Mouse (Mus musculus): ENCODE results near the gene Nhlrc4. TPM values are rescaled to one million over a fixed set of nuclear protein-coding genes. Genes with fewer than 3 reads are reported as not detected.
A peak's percentile ranks its signal among the peaks of the same experiment; 100 is the strongest.

The Nhlrc4 gene
- polyA plus RNA-seq, 1 experiment from 2014 or later, result not detected

DNA sequence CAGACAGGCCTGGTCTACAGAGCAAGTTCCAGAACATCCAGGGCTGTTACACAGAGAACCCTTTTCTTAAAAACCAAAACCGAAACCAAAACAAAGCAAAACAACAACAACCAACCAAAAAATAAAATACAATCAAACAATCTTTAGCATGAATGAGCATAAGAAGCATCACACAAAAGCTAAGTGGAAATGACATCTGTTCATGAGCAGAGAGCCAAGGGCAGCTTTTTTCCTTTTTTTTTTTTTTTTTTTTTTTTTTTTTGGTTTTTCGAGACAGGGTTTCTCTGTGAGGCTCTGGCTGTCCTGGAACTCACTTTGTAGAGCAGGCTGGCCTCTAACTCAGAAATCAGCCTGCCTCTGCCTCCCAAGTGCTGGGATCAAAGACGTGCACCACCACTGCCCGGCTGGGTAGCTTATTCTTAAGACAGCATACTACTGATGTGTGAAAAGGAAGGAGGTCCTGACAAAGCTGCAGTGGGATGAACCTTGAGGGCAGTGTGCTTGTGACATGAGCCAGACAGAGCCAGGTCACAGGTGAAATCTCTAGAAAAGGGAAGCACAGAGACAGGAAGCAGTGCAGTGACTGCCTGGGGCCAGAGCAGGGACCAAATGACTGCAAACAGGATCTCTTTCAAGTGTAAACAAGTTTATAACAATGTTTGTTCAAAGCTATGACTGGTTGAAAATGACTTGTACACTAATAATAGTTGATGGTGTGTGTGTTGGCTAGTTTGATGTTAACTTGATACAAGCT is 26.4 kb upstream of the Nhlrc4 start:
- peaks cover 10% of the 10 kb centered on the region; the same call in 1 of the 2 replicates for H3K4me1 ChIP-seq
- H3K9me3 ChIP-seq (replicated peaks), result no peaks in the 10 kb centered on the region
- peaks cover 8% of the 10 kb centered on the region; the same call in 1 of the 2 replicates for H3K36me3 ChIP-seq
- H3K4me2 ChIP-seq, result no peak overlapping the region
- H3K4me3 ChIP-seq (replicated peaks), result no peak overlapping the region
- ATAC-seq (ENCODE audit: low FRiP score), result no peak
- no peak overlapping the region for H3K9ac ChIP-seq (replicated peaks)
- H3K27ac ChIP-seq (replicated peaks), result no peak overlapping the region
- 89% methylated on average over 4 of the region's 4 CpGs for WGBS
- no peaks in the 10 kb centered on the region for H3K27me3 ChIP-seq (replicated peaks)

DNA sequence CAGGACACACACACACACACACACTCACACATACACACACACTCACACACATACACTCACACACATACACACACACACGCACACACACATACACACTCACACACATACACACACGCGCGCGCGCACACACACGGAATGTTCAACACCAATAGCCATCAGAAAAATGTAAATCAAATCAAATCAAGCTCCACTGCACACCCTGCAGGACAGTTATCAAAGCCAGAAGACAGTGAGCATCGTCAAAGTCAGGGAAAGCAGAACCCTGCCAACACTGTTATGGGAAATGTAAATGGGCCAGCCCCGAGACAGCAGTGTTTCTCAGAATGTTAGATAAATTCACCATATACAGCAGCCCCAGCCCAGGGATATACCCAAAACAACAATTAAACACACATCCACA is 25.7 kb upstream of the Nhlrc4 start:
- H3K9ac ChIP-seq (replicated peaks), result no peak overlapping the region
- H3K4me3 ChIP-seq (replicated peaks), result no peak overlapping the region
- H3K27me3 ChIP-seq (replicated peaks), result no peaks in the 10 kb centered on the region
- WGBS, result 84% methylated on average over 9 of the region's 9 CpGs
- no peak overlapping the region for H3K27ac ChIP-seq (replicated peaks)
- H3K4me1 ChIP-seq, result peaks cover 10% of the 10 kb centered on the region; the same call in 1 of the 2 replicates
- H3K4me2 ChIP-seq, result no peak overlapping the region
- ATAC-seq (ENCODE audit: low FRiP score), result no peak
- H3K36me3 ChIP-seq, result peaks cover 8% of the 10 kb centered on the region; the same call in 1 of the 2 replicates
- no peaks in the 10 kb centered on the region for H3K9me3 ChIP-seq (replicated peaks)

DNA sequence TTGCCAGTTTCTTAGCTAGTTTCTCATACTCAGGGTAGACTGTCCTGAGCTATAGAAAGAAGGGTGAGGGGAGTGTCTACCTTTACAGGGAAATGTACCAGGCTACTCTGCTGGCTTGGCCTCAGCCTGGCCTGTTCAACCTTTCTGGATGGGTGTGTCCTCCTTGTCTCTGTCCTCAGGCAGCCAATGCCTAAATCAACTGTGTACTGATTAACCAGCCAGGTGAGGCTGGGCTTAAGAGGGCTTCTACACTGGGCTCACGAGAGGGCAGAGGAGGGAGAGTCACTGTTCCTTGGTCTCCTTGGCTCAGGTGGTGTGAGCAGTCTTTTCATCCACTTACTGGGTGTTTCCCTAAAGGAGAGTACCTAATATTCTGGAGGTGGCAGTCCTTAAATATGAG is 23.4 kb upstream of the Nhlrc4 start:
- Histone ChIP-seq H3K4me1 (peaks cover 10% of the 10 kb centered on the region; the same call in 1 of the 2 replicates), H3K27me3 (replicated peaks) (no peaks in the 10 kb centered on the region), H3K4me3 (replicated peaks) (no peak overlapping the region), H3K4me2 (no peak overlapping the region), H3K9me3 (replicated peaks) (no peaks in the 10 kb centered on the region), H3K9ac (replicated peaks) (no peak overlapping the region), H3K27ac (replicated peaks) (no peak overlapping the region), H3K36me3 (peaks cover 13% of the 10 kb centered on the region; the same call in 1 of the 2 replicates)
- ATAC-seq (ENCODE audit: low FRiP score), result no peak
- 80% methylated on average over 1 of the region's 1 CpGs for WGBS

DNA sequence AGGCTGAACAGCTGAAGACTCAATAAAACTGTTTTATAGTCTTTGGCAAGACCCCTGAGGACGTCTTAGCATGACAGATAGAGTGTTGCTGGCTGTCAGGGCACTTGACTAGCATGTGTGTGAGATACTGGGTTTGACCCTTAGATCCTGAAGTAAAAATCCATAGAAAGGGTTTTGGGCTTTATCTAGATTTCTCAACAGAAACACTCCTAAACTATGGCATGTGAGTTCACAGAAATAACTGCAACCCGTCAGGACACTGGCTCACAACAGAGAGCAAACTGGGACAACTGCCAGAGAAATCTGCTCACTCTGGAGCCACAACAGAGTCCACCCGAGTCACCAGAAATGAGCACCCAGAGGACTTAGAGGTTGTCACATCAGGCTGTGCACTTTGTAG is 22.9 kb upstream of the Nhlrc4 start:
- Histone ChIP-seq H3K4me3 (replicated peaks) (no peak overlapping the region), H3K4me1 (peaks cover 10% of the 10 kb centered on the region; the same call in 1 of the 2 replicates), H3K4me2 (no peak overlapping the region), H3K9me3 (replicated peaks) (no peaks in the 10 kb centered on the region), H3K27me3 (replicated peaks) (no peaks in the 10 kb centered on the region), H3K27ac (replicated peaks) (0 out of 2 replicates have a peak overlapping the region, but pooled peaks have one; percentile 24), H3K9ac (replicated peaks) (no peak overlapping the region), H3K36me3 (peaks cover 17% of the 10 kb centered on the region; the same call in 1 of the 2 replicates)
- ATAC-seq (ENCODE audit: low FRiP score), result no peak
- WGBS, result 41% methylated on average over 3 of the region's 3 CpGs

DNA sequence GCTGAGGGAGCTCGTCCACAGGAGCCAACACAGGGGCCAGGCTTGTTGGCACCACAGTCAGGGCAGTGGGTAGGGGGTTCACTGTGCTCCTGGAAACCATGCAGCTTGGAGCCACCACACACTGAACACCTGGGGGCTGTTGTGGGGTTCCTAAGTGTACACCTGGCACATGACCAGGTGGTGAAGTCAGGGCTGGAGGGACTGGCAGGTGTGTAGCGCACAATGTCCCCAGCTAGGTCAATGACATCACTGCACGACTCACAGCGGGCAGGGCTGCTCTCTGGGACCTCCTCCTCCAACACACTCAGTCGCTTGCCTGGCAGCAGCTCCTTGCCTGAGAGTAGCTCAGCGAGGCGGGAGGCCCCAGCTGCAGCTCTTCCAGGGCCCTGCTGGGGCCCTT is 19.5 kb upstream of the Nhlrc4 start:
- H3K4me3 ChIP-seq (replicated peaks), result no peak overlapping the region
- no peak overlapping the region for H3K27ac ChIP-seq (replicated peaks)
- no peak overlapping the region for H3K9ac ChIP-seq (replicated peaks)
- no peak for ATAC-seq (ENCODE audit: low FRiP score)
- no peaks in the 10 kb centered on the region for H3K27me3 ChIP-seq (replicated peaks)
- WGBS, result 86% methylated on average over 7 of the region's 7 CpGs
- H3K4me1 ChIP-seq, result peaks cover 10% of the 10 kb centered on the region; the same call in 1 of the 2 replicates
- H3K36me3 ChIP-seq, result peaks cover 33% of the 10 kb centered on the region; the same call in 1 of the 2 replicates
- H3K9me3 ChIP-seq (replicated peaks), result no peaks in the 10 kb centered on the region
- no peak overlapping the region for H3K4me2 ChIP-seq

DNA sequence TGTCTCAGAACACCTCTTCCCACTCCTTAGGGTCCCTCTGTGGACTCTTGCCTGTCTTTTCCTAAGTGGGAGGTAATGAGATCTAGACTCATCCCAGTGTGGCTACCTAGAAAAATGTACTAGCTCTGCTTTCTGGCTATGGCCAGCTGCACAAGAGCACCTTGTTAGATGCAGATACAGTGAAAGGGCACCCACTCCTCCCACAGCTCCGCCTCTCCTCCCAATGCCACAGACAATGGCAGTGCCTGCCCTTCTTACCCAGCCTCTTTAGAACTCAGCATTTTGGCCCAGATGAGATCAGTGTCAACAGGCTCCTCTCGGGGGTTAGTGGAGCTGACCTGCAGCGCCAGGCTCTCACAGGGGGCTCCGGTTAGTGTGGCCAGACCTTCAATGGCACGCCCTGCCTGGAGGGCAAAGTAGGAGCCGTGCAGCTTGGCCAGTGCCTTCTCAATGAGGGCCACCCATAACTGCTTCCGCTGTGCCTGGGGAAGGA is 17.7 kb upstream of the Nhlrc4 start:
- peaks cover 35% of the 10 kb centered on the region for H3K36me3 ChIP-seq
- ATAC-seq (ENCODE audit: low FRiP score), result no peak
- no peak overlapping the region for H3K27ac ChIP-seq (replicated peaks)
- no peak overlapping the region for H3K9ac ChIP-seq (replicated peaks)
- H3K9me3 ChIP-seq (replicated peaks), result no peaks in the 10 kb centered on the region
- no peaks in the 10 kb centered on the region for H3K27me3 ChIP-seq (replicated peaks)
- no peak overlapping the region for H3K4me3 ChIP-seq (replicated peaks)
- 96% methylated on average over 7 of the region's 7 CpGs for WGBS
- H3K4me1 ChIP-seq, result 0 out of 2 replicates have a peak, but pooled peaks cover 2% of the 10 kb centered on the region
- no peak overlapping the region for H3K4me2 ChIP-seq

DNA sequence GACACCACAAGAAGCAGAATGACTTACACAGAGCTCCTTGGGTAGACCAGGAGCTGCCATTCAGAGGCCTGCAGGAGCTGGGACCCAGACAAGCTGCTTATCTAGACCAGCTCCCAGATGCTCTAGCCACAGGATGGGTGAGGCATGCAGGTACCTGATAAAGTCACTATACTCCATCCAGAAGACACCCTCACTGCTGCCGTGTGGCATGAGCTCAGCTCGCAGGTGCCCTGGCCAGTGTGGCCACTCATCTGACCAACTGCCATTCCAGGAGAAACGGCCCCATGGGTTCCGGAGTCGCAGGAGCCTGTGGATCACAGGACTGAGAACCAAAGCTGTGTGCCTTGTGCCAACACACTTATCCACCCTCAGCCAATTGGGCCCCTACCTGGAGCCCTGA is 16.8 kb upstream of the Nhlrc4 start:
- ATAC-seq (ENCODE audit: low FRiP score), result no peak
- Histone ChIP-seq H3K27me3 (replicated peaks) (no peaks in the 10 kb centered on the region), H3K27ac (replicated peaks) (no peak overlapping the region), H3K4me2 (no peak overlapping the region), H3K9me3 (replicated peaks) (no peaks in the 10 kb centered on the region), H3K4me1 (no peaks in the 10 kb centered on the region), H3K36me3 (peaks cover 35% of the 10 kb centered on the region), H3K4me3 (replicated peaks) (no peak overlapping the region), H3K9ac (replicated peaks) (no peak overlapping the region)
- WGBS, result 95% methylated on average over 5 of the region's 5 CpGs

DNA sequence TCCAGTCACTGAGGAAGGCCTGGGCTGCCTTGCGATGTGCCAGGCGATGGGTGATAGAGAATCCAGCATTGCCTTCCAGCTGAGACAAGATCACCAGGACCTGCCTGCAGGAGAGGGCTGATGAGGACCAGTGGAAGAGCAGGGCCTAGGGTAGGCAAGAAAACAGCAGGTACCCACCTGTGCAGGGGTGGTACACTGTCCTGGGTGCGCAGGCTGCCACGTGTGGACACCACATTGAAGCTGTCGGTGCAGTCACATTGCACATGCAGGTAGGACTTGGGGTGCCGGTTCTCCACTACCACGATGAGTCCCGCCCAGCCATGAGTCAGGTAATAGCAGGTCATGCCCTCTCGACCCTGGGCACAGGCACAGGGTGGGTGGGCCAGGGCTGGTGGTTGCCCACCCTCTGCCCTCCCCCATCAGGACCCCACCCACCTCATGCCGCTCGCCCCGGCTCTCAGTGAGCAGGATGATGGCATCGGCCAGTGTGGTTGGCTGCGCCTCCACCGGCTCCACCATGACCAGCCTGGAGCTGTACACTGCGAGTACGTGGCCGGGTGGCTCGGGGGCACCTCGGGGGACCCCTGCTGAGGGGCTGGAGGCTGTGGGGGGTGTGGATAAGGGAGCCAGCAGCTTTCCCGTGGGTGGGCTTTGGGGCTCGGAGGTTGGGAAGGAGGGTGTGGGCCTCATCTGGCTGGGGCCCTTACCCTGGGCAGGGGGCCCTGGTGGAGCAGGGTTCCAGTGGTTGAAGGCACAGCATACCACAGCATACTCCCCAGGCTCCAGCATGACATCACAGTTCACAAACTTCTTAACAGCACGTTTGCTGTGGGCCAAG is 15.1 kb upstream of the Nhlrc4 start:
- H3K4me3 ChIP-seq (replicated peaks), result no peak overlapping the region
- H3K4me1 ChIP-seq, result no peaks in the 10 kb centered on the region
- H3K9me3 ChIP-seq (replicated peaks), result no peaks in the 10 kb centered on the region
- H3K9ac ChIP-seq (replicated peaks), result no peak overlapping the region
- no peak for ATAC-seq (ENCODE audit: low FRiP score)
- no peaks in the 10 kb centered on the region for H3K27me3 ChIP-seq (replicated peaks)
- no peak overlapping the region for H3K4me2 ChIP-seq
- H3K27ac ChIP-seq (replicated peaks), result no peak overlapping the region
- H3K36me3 ChIP-seq, result peaks cover 33% of the 10 kb centered on the region
- 91% methylated on average over 23 of the region's 23 CpGs for WGBS

DNA sequence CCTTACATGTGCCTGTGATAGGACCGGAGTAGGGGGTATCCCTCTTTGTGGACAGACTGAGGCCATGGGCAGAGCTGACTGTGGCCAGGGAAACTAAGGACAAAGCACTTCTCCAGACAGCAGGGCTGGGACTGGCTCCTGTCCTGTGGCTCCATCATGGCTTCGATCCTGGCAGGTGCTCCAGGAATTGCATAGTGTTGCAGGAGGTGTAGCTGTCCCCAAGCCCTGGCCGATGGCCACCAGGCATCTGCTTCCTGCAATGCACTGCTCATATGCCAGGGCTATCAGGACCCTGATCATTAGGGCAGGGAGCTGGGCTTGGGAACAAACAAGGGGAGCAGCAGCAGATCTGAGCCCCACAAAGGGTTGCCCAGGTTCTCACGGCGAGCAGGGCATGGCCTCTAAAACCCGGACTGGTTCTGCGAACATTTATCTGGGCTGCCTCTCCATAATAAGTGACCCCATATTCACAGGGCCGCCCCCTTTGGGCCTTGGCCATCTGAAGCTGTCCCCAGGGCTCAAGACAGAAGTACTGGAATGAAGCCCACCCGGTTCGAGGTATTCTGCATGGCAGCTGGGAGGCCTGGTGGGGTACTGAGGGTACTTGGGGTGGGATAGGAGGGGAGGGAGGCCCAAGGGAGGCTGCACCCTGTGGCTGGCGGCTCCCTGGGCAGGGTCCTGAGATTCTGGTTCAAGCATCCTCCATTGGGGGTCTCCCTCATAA is 14.2 kb upstream of the Nhlrc4 start:
- H3K4me1 ChIP-seq, result no peaks in the 10 kb centered on the region
- no peak overlapping the region for H3K4me2 ChIP-seq
- ATAC-seq (ENCODE audit: low FRiP score), result no peak
- peaks cover 33% of the 10 kb centered on the region for H3K36me3 ChIP-seq
- H3K9me3 ChIP-seq (replicated peaks), result no peaks in the 10 kb centered on the region
- no peak overlapping the region for H3K4me3 ChIP-seq (replicated peaks)
- WGBS, result 95% methylated on average over 11 of the region's 11 CpGs
- H3K9ac ChIP-seq (replicated peaks), result no peak overlapping the region
- no peaks in the 10 kb centered on the region; the same call in 1 of the 2 replicates for H3K27me3 ChIP-seq (replicated peaks)
- no peak overlapping the region for H3K27ac ChIP-seq (replicated peaks)

DNA sequence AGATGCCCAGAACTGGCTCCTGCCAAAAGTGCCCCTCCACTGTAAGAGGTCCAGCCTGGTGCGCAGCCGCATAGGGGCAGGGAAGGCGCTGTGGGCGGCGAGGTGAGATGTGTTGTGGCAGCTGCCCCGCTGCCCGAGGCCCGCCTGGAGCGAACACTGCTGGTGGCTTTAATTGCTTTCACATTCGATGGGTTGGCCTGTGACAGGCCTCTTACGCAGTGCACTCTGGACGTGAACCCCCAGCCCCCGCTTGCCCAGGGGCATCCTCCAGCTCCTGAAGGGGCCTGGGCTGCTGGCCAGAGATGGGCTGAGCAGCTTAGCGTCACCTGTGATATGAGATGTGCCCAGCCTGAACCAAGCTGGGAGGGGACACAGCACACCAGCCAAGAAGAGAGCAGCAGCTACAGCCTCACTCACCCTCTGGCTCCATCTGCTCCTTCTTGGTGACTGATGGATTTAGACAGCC is 12.9 kb upstream of the Nhlrc4 start:
- Histone ChIP-seq H3K4me3 (replicated peaks) (no peak overlapping the region), H3K36me3 (peaks cover 24% of the 10 kb centered on the region), H3K9ac (replicated peaks) (no peak overlapping the region), H3K4me1 (no peaks in the 10 kb centered on the region), H3K9me3 (replicated peaks) (no peaks in the 10 kb centered on the region), H3K27me3 (replicated peaks) (peaks cover 11% of the 10 kb centered on the region), H3K27ac (replicated peaks) (no peak overlapping the region), H3K4me2 (no peak overlapping the region)
- 80% methylated on average over 14 of the region's 14 CpGs for WGBS
- ATAC-seq (ENCODE audit: low FRiP score), result no peak

DNA sequence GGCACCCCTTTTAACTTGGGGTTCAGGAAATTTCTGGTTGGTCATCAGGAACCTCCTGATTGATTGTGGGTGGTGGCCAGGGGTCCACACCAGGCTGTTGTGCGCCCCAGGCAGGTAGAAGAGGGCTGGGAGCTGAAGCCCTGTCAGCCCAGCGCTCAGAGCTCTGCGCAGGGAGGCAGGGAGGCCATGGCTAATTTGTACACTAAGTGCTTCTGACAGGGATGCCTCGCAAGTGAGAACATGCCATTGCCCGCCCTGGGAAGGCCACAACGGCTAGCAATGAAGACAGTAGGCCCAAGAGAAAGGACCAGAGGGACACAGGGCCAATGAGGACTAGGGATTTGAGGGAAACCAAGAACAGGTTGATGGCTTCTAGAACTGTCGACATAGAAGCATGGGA is 11.9 kb upstream of the Nhlrc4 start:
- Histone ChIP-seq H3K27ac (replicated peaks) (no peak overlapping the region), H3K36me3 (peaks cover 18% of the 10 kb centered on the region), H3K9ac (replicated peaks) (no peak overlapping the region), H3K4me3 (replicated peaks) (no peak overlapping the region), H3K4me2 (no peak overlapping the region), H3K4me1 (peaks cover 8% of the 10 kb centered on the region), H3K27me3 (replicated peaks) (peaks cover 21% of the 10 kb centered on the region), H3K9me3 (replicated peaks) (no peaks in the 10 kb centered on the region)
- WGBS, result 78% methylated on average over 7 of the region's 7 CpGs
- no peak for ATAC-seq (ENCODE audit: low FRiP score)

Measured in neural tube, embryonic 15.5 days (tissue).